Mouse (Mus musculus): ENCODE results near the gene Exo5. TPM values are rescaled to one million over a fixed set of nuclear protein-coding genes. Genes with fewer than 3 reads are reported as not detected.

The Exo5 gene
- polyA plus RNA-seq (2017; shearing (Covaris generic)) = 9.6 TPM

DNA sequence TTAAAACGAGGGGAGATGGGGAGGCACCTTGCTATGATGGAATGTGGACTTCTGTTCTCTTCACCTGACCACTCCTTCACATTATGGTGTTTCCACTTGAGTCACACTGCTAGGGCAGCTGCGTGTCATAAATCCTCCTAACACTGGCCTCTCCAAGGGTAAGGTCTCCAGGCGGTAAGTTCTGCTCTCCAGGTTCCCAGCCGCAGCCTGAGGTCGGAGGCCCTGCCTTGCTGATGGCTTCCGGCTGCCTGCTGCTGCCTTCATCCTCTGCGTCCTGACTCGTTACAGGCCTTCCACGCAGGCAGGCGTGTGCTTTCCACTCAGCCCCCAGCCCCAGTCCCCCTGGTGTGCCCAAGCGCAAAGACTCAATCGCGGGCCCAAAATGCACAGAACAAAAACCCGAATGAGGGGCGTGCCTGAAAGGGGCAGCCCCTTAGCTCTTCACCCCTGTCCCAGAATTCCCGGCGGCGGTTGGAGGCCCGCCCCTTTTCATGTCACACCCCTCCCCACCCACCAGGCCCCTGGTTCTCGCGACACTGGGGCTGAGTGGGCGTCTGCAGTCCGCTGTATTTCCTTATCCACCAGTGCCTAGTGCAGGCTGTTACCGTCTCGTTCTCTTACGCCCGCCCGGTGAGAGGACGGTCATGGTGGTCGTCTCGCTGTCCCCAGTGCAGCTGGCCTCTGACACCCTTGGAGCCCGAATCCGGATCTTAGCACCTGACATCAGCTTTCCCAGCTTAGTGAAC, at the start of gene Exo5:
Gene Exo5, minus strand, starts transcription at position 464 of the 746 bp plus-strand sequence.

DNA sequence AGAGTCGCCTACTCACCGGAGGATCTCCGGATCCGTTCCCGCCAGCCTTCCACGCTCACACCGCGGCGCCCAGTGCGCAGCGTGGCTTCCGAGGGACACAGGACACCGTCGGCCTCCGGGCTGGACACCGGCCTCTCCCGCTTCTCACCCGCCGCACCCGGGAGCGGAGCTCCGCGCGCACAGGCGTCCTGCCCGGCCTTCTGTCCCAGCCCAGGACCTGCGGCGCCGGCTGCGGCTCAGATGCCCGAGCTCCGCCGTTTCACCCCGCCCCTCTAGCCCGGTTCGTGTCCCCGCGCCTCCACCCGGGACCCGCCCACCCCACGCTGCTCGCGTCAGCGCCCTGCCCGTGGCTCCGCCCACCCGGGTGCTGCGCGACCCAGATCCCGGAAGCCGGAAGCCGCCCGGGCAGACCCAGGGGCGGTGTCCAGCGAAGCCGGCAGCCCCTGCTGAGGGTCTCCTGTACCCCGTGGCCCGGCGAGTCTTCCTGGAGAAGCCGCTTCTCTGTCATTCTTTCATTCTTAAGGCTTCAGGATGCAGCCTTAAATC, 26.7 kb upstream of the Exo5 start, which contains the start of gene Zfp69:
Gene Zfp69, minus strand, starts transcription at position 272 of the 546 bp plus-strand sequence.

Other genes starting within 250 kb of the Exo5 start
- gene Kcnq4, start 176.4 kb downstream of the Exo5 start, polyA plus RNA-seq (2017; shearing (Covaris generic)) = not detected
- gene Nfyc, start 93.4 kb downstream of the Exo5 start, polyA plus RNA-seq (2017; shearing (Covaris generic)) = 103 TPM
- 1.3 TPM for gene Rims3, start 70.2 kb downstream of the Exo5 start, polyA plus RNA-seq (2017; shearing (Covaris generic))
- 5.6 TPM for gene Zfp69, start 26.7 kb upstream of the Exo5 start, polyA plus RNA-seq (2017; shearing (Covaris generic))
- gene Smap2, start 92.2 kb upstream of the Exo5 start, polyA plus RNA-seq (2017; shearing (Covaris generic)) = 80.3 TPM
- gene Col9a2, start 114.4 kb upstream of the Exo5 start, polyA plus RNA-seq (2017; shearing (Covaris generic)) = 0.34 TPM
- gene Zmpste24, start 173.2 kb upstream of the Exo5 start, polyA plus RNA-seq (2017; shearing (Covaris generic)) = 41.5 TPM
- gene Tmco2, start 184.2 kb upstream of the Exo5 start, polyA plus RNA-seq (2017; shearing (Covaris generic)) = not detected